Mouse (Mus musculus): ENCODE data around the gene Olfr1369-ps1. TPM values are rescaled to one million over a fixed set of nuclear protein-coding genes. Genes with fewer than 3 reads are reported as not detected.

The Olfr1369-ps1 gene
- polyA plus RNA-seq (2015; fragmentation: Nextera tagmentation; extraction: Ambion mirVana), result not detected in 2 replicates

GRCm38 (mm10) chr13:21111183-21111582, at the start of gene Olfr1369-ps1:
Gene Olfr1369-ps1 (plus strand): TSS chr13:21111483.

DNA sequence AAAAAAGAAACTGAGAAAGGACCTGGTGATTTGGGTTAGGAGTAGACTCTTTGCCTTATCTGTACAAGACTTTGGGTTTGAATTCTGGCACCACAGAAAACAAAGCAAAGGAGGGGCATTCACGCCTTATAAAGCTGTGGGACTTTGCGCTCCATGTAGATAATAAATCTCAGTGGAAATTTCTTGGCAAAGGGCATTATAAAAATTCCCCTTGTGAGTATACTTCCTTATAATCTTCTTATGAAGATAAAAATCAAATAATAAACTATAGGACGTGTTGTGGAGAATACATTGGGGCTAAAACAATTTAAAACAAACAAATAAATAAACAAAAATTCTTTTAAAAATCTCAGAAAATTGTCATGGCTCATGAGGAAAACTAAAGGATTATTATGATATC, 36.4 kb upstream of the Olfr1369-ps1 start, which contains the start of gene Olfr1370:
Olfr1370 (minus strand) TSS at position 101 of the 400 bp plus-strand sequence.

GRCm38 (mm10) chr13:21129339-21129738, 18.1 kb downstream of the Olfr1369-ps1 start, which contains the start of gene Olfr263:
Gene Olfr263 (plus strand): TSS chr13:21129639.

DNA sequence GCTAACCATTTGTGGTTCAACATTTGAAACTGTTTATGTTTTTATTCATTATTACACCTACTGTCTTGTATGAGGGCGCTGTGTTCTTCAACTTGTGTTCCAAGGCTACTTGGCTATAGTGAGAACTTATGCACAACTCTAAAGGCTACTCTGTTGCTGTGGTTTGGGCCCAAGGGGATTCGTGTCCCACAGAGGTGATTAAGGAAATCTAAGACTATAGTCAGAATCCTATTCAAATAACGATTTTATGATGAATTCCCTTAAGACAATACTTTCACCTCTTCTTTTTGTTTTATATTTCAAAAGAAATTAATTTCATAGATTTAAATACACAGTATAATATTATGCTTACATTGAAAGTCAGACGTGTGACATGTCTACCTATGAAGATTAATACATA, 34.5 kb downstream of the Olfr1369-ps1 start, which contains the start of gene Olfr1368:
Olfr1368 (minus strand) TSS at position 101 of the 400 bp plus-strand sequence.

Other genes starting within 250 kb of the Olfr1369-ps1 start
- not detected in 2 replicates for gene Olfr1370, start 36.5 kb upstream of the Olfr1369-ps1 start, polyA plus RNA-seq (2015; fragmentation: Nextera tagmentation; extraction: Ambion mirVana)
- gene Olfr263, start 18.2 kb downstream of the Olfr1369-ps1 start, polyA plus RNA-seq (2015; fragmentation: Nextera tagmentation; extraction: Ambion mirVana), result not detected in 2 replicates
- gene Olfr1368, start 34.4 kb downstream of the Olfr1369-ps1 start, polyA plus RNA-seq (2015; fragmentation: Nextera tagmentation; extraction: Ambion mirVana), result not detected in 2 replicates
- 39.2 and 41.1 TPM in 2 replicates for gene Trim27, start 68.0 kb downstream of the Olfr1369-ps1 start, polyA plus RNA-seq (2015; fragmentation: Nextera tagmentation; extraction: Ambion mirVana)
- gene Gpx5, start 181.2 kb downstream of the Olfr1369-ps1 start, polyA plus RNA-seq (2015; fragmentation: Nextera tagmentation; extraction: Ambion mirVana), result not detected in 2 replicates
- not detected in 2 replicates for gene Gpx6, start 200.6 kb downstream of the Olfr1369-ps1 start, polyA plus RNA-seq (2015; fragmentation: Nextera tagmentation; extraction: Ambion mirVana)
- gene Olfr1367, start 235.4 kb downstream of the Olfr1369-ps1 start, polyA plus RNA-seq (2015; fragmentation: Nextera tagmentation; extraction: Ambion mirVana), result not detected in 2 replicates

Measured in skeletal muscle tissue, postnatal 0 days (tissue).